Mouse (Mus musculus): ENCODE measurements around the gene Adam8. TPM values are rescaled to one million over a fixed set of nuclear protein-coding genes. Genes with fewer than 3 reads are reported as not detected.

Gene Adam8
- polyA plus RNA-seq, 1 experiment: 55.1 TPM

DNA sequence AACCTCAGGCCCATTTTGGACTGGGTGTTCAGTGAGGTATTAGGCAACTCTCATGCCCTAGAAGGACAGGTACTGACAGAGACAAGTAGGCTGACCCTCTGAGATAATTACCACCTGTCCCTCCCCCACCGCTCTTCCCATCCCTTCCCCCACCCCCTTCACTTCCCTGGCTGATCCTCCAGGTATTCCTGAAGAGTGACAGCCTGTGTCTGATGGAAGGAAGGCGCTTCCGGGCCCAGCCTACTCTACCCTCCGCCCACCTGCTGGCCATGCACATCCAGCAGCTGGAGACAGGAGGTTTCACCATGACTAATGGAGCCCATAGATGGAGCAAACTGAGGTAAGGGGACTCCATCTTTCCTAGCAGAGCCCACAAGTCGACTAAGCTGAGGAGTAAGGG, 54.6 kb downstream of the Adam8 start:
- Histone ChIP-seq H3K27ac (ENCODE audit: control insufficient read depth, insufficient read depth, low read depth, low read length, poor library complexity) (no peak overlapping the region), H3K4me3 (replicated peaks; ENCODE audit: control insufficient read depth, low read depth, low read length) (no peak overlapping the region), H3K4me1 (ENCODE audit: control insufficient read depth, insufficient read depth, low read length) (no peaks in the 10 kb centered on the region)
- TF ChIP-seq CTCF (IDR thresholded peaks at IDR 0.05; ENCODE audit: control insufficient read depth, insufficient read depth, low read length) (no peak), POLR2A (IDR thresholded peaks at IDR 0.05; ENCODE audit: borderline replicate concordance, control insufficient read depth, low read depth, low read length) (no peak)
- WGBS: 59% methylated on average over 5 of the region's 5 CpGs

DNA sequence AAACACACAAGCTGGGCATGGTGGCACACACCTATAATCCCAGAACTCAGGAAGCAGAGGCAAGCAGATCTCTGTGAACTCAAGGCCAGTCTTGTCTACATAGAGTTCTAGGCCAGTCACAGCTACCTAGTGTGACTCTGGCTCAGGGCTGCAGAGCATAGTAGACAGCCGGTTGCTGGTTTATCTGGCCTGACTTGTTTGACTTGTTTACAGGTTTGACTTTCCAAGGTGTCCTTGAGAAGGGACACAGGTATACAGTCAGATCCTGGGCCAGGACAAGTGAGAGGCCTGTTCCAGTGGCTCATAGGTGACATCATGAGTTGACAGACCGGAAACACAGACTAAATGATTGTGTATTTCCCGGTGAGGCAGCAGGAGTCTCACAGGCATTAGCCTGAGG, 55.2 kb downstream of the Adam8 start:
- Histone ChIP-seq H3K27ac (ENCODE audit: control insufficient read depth, insufficient read depth, low read depth, low read length, poor library complexity) (no peak overlapping the region), H3K4me1 (ENCODE audit: control insufficient read depth, insufficient read depth, low read length) (no peaks in the 10 kb centered on the region), H3K4me3 (replicated peaks; ENCODE audit: control insufficient read depth, low read depth, low read length) (no peak overlapping the region)
- no peak for TF ChIP-seq CTCF (IDR thresholded peaks at IDR 0.05; ENCODE audit: control insufficient read depth, insufficient read depth, low read length)
- TF ChIP-seq POLR2A (IDR thresholded peaks at IDR 0.05; ENCODE audit: borderline replicate concordance, control insufficient read depth, low read depth, low read length): no peak
- 72% methylated on average over 3 of the region's 3 CpGs for WGBS

DNA sequence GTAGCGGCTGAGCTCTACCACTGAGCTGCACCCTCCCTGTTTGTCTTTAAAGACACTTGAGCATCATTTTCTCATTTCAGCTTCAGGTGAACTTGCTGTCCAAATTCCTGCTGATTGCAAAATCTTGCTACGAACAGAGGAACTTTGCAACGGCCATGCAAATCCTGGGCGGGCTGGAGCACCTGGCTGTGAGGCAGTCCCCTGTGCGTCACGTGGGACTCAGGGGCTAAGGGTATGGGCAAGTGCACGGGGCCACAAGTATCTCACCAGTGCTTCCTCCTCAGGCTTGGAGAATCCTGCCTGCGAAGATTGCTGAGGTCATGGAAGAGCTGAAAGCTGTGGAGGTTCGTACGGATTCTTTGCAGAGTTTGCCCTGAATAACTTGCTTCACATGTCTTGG, 55.7 kb downstream of the Adam8 start:
- Histone ChIP-seq H3K4me1 (ENCODE audit: control insufficient read depth, insufficient read depth, low read length) (no peaks in the 10 kb centered on the region), H3K4me3 (replicated peaks; ENCODE audit: control insufficient read depth, low read depth, low read length) (no peak overlapping the region), H3K27ac (ENCODE audit: control insufficient read depth, insufficient read depth, low read depth, low read length, poor library complexity) (no peak overlapping the region)
- 71% methylated on average over 10 of the region's 10 CpGs for WGBS
- no peak for TF ChIP-seq POLR2A (IDR thresholded peaks at IDR 0.05; ENCODE audit: borderline replicate concordance, control insufficient read depth, low read depth, low read length)
- TF ChIP-seq CTCF (IDR thresholded peaks at IDR 0.05; ENCODE audit: control insufficient read depth, insufficient read depth, low read length): no peak

DNA sequence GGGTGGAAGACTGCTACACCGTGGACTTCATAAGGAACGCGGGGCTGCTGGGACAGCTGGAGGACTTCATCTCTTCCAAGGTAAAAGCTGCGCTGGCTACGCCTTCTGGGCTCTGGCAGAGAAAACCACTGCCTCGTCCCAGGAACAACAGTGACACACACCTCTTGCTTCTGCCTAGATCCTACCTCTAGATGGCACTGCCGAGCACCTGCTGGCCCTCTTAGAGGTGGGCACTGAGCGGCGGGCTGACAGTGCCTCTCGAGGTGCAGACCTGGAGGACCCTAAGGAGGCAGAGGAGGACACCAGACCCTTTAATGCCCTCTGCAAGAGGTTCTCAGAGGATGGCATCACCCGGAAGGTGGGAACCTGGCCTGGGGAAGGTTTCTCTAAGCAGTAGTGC, 61.6 kb downstream of the Adam8 start:
- no peak for TF ChIP-seq POLR2A (IDR thresholded peaks at IDR 0.05; ENCODE audit: borderline replicate concordance, control insufficient read depth, low read depth, low read length)
- peak; percentile 65 for TF ChIP-seq CTCF (IDR thresholded peaks at IDR 0.05; ENCODE audit: control insufficient read depth, insufficient read depth, low read length)
- H3K4me3 ChIP-seq (replicated peaks; ENCODE audit: control insufficient read depth, low read depth, low read length): no peak overlapping the region
- no peak overlapping the region for H3K27ac ChIP-seq (ENCODE audit: control insufficient read depth, insufficient read depth, low read depth, low read length, poor library complexity)
- no peaks in the 10 kb centered on the region for H3K4me1 ChIP-seq (ENCODE audit: control insufficient read depth, insufficient read depth, low read length)
- WGBS: 25% methylated on average over 11 of the region's 11 CpGs

Other genes with a start within 250 kb of the Adam8 start
- gene Adgra1, start 158.4 kb downstream of the Adam8 start, polyA plus RNA-seq (2011; ENCODE audit: insufficient read depth, insufficient read length, low replicate concordance, missing spikeins): not detected in 2 replicates
- gene Kndc1, start 97.9 kb downstream of the Adam8 start, polyA plus RNA-seq (2011; ENCODE audit: insufficient read depth, insufficient read length, low replicate concordance, missing spikeins): not detected in 2 replicates
- gene Utf1, start 48.8 kb downstream of the Adam8 start, polyA plus RNA-seq (2011; ENCODE audit: insufficient read depth, insufficient read length, low replicate concordance, missing spikeins): 13.7 TPM in 1 of 2 replicates, not detected in the other
- not detected in 2 replicates for gene 6430531B16Rik, start 13.8 kb downstream of the Adam8 start, polyA plus RNA-seq (2011; ENCODE audit: insufficient read depth, insufficient read length, low replicate concordance, missing spikeins)
- 10.4 and 27.2 TPM in 2 replicates for gene Zfp511, start 43.8 kb upstream of the Adam8 start, polyA plus RNA-seq (2011; ENCODE audit: insufficient read depth, insufficient read length, low replicate concordance, missing spikeins)
- 16.7 and 17.5 TPM in 2 replicates for gene Tubgcp2, start 44.1 kb upstream of the Adam8 start, polyA plus RNA-seq (2011; ENCODE audit: insufficient read depth, insufficient read length, low replicate concordance, missing spikeins)
- not detected in 2 replicates for gene Msx3, start 56.5 kb upstream of the Adam8 start, polyA plus RNA-seq (2011; ENCODE audit: insufficient read depth, insufficient read length, low replicate concordance, missing spikeins)
- gene Caly, start 90.0 kb upstream of the Adam8 start, polyA plus RNA-seq (2011; ENCODE audit: insufficient read depth, insufficient read length, low replicate concordance, missing spikeins): not detected in 2 replicates
- not detected in 2 replicates for gene Prap1, start 100.8 kb upstream of the Adam8 start, polyA plus RNA-seq (2011; ENCODE audit: insufficient read depth, insufficient read length, low replicate concordance, missing spikeins)
- gene Fuom, start 109.9 kb upstream of the Adam8 start, polyA plus RNA-seq (2011; ENCODE audit: insufficient read depth, insufficient read length, low replicate concordance, missing spikeins): 11.3 and 18.7 TPM in 2 replicates
- 9.4 and 11.6 TPM in 2 replicates for gene Paox, start 123.2 kb upstream of the Adam8 start, polyA plus RNA-seq (2011; ENCODE audit: insufficient read depth, insufficient read length, low replicate concordance, missing spikeins)
- gene Echs1, start 123.9 kb upstream of the Adam8 start, polyA plus RNA-seq (2011; ENCODE audit: insufficient read depth, insufficient read length, low replicate concordance, missing spikeins): 15.5 and 25.8 TPM in 2 replicates
- gene Mtg1, start 145.0 kb upstream of the Adam8 start, polyA plus RNA-seq (2011; ENCODE audit: insufficient read depth, insufficient read length, low replicate concordance, missing spikeins): 16.8 and 20.2 TPM in 2 replicates
- gene Sprn, start 162.3 kb upstream of the Adam8 start, polyA plus RNA-seq (2011; ENCODE audit: insufficient read depth, insufficient read length, low replicate concordance, missing spikeins): not detected in 2 replicates
- gene Olfr522, start 172.2 kb upstream of the Adam8 start, polyA plus RNA-seq (2011; ENCODE audit: insufficient read depth, insufficient read length, low replicate concordance, missing spikeins): not detected in 2 replicates
- not detected in 2 replicates for gene Olfr523, start 180.7 kb upstream of the Adam8 start, polyA plus RNA-seq (2011; ENCODE audit: insufficient read depth, insufficient read length, low replicate concordance, missing spikeins)
- not detected in 2 replicates for gene Olfr524, start 213.4 kb upstream of the Adam8 start, polyA plus RNA-seq (2011; ENCODE audit: insufficient read depth, insufficient read length, low replicate concordance, missing spikeins)
- 0.31 and 0.82 TPM in 2 replicates for gene Cd163l1, start 225.7 kb upstream of the Adam8 start, polyA plus RNA-seq (2011; ENCODE audit: insufficient read depth, insufficient read length, low replicate concordance, missing spikeins)

All from bone marrow, adult 2 months (tissue).